Mouse (Mus musculus): Measurements from ENCODE around the gene Dnajc4.
A peak's percentile ranks its signal among the peaks of the same experiment; 100 is the strongest.

The Dnajc4 gene

GRCm38 (mm10) chr19:6975537-6976521, 16.5 kb downstream of the Dnajc4 start, which contains the start of gene Plcb3:
Plcb3 (minus strand) TSS chr19:6976470.
- DNase-seq (ENCODE audit: low spot score) = peak; percentile 91

DNA sequence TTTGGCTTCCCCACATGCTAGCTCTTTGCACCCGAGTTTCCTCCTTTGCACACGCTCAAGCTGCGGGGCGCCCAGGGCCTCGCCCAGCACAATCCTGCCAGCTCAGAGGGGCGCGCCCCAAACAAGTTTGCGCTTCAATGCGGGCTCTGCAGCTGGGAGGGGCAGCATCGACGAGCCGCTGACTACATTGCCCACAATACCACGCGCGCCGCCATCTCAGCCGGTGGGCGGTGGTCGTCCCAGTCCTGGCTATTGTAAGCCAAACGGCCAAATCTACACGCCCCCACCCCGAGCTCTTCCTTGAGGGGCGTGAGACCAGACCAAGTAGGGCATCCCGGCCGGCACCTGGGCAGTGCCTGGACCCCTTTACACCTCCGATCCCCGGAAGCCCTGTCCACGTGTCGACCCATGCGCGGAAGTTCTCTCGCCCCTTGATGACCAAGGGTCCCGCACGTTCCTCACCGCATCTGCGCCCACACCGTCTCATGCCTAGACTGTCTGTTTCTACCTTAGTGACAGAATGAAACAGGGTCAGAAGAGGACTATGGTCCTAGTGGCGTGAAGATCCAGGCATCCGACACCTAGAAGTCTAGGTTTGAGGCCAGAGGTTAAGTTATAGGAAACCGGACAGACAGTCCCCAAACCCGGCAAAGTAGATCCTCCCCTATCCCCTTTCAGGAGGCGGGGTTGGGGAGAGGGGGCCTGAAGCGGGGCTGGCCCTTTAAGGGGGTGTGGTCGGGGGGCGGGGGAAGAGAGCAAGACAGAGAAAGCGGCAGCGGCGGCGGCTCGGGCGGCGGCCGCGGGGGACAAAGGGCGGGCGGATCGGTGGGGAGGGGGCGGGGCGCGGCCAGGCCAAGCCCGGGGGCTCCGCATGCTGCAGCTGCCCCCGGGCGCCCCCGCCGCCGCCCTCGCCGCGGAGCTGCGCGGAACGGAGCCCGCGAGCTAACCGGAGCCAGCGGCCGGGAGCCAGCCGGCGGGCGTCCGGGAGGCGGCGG, 17.9 kb downstream of the Dnajc4 start, which contains the start of gene Ppp1r14b:
Gene Ppp1r14b, plus strand, starts transcription at position 758 of the 995 bp plus-strand sequence.
- peak; percentile 78 for DNase-seq (ENCODE audit: low spot score)

DNA sequence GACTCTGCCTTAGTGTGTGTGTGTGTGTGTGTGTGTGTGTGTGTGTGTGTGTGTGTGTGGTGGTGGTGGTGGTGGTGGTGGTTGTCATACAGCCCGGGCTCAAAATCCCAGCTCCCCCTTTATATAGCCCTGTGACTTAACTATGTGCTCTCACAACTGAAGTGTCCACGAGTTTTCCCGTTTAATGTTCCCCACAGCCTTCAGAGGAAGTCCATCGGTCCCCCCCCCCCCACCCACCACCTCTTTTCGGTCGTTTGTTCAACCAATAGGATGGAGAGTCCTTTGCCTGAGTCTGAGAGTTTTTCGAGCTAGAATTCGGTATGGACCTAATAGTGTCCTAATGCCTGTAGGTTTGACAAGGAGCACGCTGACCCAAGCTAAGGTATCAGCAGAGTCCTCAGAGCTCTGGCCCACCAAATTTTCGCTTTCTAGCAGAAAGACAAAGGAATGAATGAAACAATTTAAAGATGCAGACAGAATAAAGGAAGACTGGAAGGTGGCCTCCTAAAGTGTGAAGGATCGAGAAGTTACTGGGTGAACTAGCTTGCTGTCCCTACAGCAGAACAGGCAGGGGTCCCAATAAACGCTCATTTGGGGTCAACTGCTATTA, 18.7 kb downstream of the Dnajc4 start:
- DNase-seq (ENCODE audit: low spot score) = no peak

GRCm38 (mm10) chr19:6972247-6972917, 20.0 kb downstream of the Dnajc4 start:
- DNase-seq (ENCODE audit: low spot score) = no peak

DNA sequence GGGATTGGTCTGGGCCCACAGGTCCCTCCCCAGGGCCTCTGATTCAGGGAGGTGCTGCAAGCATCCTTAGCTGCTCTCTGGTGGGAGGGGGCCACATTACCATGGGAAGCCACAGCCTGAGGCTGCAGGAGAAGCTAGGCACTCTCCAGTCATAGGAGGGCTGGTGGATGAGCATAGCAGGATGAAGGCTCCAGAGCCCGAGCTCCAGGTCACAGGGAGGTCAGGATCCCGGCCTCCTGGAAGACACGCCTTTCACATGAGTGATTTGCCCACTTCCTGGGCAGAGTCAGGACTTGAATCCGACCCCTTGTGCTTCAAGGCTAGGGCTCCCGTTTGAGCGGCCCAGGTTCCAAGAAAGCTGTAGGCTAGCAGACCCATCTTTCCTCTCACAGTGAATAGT, 20.7 kb downstream of the Dnajc4 start:
- DNase-seq (ENCODE audit: low spot score) = no peak

GRCm38 (mm10) chr19:6970460-6971085, 21.8 kb downstream of the Dnajc4 start:
- DNase-seq (ENCODE audit: low spot score) = peak; percentile 64

GRCm38 (mm10) chr19:6969665-6970381, 22.5 kb downstream of the Dnajc4 start:
- DNase-seq (ENCODE audit: low spot score) = peak; percentile 76

GRCm38 (mm10) chr19:6969291-6969664, 23.1 kb downstream of the Dnajc4 start:
- DNase-seq (ENCODE audit: low spot score) = no peak

DNA sequence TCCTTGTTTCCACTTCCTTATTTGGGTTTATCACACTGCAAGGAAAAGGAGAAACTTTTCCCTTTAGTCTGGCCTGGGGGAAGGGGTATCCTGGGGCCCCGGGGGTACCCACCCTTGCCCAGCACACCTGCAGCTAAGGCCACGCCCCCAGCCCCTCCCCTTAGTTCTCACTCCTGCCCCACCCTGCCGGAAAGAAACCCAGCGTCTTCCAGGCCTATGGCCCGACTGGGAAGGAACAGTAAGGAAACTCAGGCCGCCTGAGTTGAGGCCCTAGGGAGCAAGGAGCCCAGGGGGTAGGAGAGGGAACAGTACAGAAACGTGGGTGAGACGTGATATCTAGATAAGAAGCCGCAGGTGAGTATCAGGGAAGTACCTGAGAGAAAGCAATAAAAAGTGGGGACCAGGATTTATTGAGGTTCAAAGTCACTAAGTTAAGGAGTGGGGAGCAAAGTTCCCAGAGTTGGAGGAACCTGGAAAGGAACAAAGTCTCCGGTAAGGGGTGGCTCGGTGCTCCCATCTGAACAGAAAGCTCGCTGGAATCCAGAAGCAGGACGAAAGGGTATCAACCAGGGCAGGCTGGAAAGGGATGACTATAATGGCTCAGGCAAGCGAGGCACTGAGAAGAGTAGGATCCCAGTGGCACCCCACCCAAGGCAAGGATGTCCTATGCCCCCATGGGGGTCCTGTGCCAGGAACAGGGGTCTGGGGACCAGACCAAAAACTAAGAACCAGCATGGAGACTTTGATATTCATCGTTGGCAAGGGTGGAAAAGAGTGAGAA, 23.7 kb downstream of the Dnajc4 start:
- no peak for DNase-seq (ENCODE audit: low spot score)

DNA sequence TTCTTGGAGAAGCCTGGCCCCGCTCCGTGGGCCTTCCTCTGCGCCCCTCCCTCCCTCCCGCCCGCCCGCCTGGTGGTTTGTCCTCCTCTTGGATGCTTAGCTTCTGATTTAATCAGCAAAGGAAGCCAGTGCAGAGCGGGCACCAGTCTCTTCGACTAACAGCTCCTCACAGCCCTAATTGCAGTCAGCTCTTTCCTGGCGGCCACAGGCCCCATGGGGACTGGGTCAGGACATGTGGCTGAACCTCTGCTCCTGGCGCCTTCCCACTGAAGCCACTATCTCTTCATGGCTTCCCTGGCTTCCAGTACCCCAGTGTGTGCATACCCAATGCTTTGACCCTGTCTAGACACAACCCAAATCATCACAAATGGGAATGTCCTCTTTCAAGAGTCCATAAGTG, 35.9 kb downstream of the Dnajc4 start:
- peak; percentile 75 for DNase-seq (ENCODE audit: low spot score)

GRCm38 (mm10) chr19:6955424-6955823, 36.9 kb downstream of the Dnajc4 start:
- no peak for DNase-seq (ENCODE audit: low spot score)

- peak; percentile 47 for DNase-seq (ENCODE audit: low spot score)
Observed at GRCm38 (mm10) chr19:6954046-6954445, 38.3 kb downstream of the Dnajc4 start.

- DNase-seq (ENCODE audit: low spot score) = no peak
Observed at GRCm38 (mm10) chr19:6952712-6953037, 39.7 kb downstream of the Dnajc4 start.

DNA sequence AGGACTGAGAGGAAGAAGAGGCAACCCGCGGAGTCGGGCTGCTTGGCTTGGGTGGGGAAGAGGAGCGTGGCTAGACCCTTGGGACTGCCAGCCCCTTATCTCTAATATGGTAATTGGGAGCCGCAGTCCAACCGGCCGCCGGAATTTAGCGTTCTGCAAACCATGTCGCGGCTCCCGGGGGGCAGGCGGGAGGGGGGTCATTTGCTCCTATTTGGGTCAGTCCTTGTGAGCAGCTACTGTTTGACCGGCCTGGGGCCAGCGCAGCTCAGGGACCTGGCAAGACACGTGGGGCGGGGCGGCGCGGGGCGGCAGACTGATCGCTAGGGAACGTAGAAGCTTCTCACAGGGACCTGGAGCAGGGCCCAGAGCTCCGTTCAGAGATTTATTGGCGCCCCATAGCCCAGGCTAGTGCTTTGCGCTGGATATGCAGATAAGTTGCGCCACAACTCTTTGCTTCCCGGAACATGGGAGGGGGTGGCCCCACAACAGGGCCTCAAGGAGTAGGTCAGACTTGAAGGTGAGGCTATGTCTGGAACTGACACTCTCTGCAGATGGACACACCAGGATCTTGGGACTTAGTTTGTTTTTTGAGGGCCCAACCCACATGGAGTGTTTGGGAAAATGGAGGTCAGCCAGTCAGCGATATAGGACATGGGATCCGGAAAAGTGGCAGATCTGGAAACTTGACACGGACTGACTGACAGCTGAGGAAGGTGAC, 40.2 kb downstream of the Dnajc4 start:
- peak; percentile 74 for DNase-seq (ENCODE audit: low spot score)

GRCm38 (mm10) chr19:6951381-6951968, 40.9 kb downstream of the Dnajc4 start:
- peak; percentile 92 for DNase-seq (ENCODE audit: low spot score)

GRCm38 (mm10) chr19:6950613-6951153, 41.7 kb downstream of the Dnajc4 start:
- DNase-seq (ENCODE audit: low spot score) = peak; percentile 25

GRCm38 (mm10) chr19:6949951-6950350, 42.4 kb downstream of the Dnajc4 start:
- no peak for DNase-seq (ENCODE audit: low spot score)

DNA sequence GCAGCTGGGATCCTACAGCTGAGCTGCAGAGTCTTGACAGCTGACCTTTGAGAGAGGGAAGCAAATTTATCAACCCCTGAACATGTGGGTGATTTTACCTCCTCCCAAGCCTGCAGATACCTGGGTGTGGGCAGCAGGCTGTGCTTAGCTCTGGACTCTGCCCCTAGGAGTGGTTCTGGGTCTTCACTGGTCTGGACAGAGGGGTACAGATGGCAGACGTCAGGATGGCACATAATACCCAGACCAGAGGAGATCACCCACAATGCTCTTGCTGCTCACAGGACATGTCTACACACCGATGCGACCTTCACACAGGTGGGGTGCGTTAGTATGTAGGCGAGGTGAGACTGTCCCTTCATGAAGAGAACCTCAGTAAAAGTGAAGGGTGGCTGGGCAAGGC, 42.8 kb downstream of the Dnajc4 start:
- no peak for DNase-seq (ENCODE audit: low spot score)
